Mouse (Mus musculus) bone marrow macrophage, adult 2 months (primary cell): ENCODE results near the gene Ep300.

Experiments
- CTCF ChIP-seq: IDR thresholded peaks from 2 replicates; pipeline ENCODE4 v1.5.1; 2012; ENCODE audit warnings: low read depth, mild to moderate bottlenecking, low read length, moderate library complexity
- POLR2A ChIP-seq: IDR thresholded peaks from 2 replicates; pipeline ENCODE4 v1.6.1; 2012; ENCODE audit warnings: mild to moderate bottlenecking, low read depth, low read length, borderline replicate concordance

DNA sequence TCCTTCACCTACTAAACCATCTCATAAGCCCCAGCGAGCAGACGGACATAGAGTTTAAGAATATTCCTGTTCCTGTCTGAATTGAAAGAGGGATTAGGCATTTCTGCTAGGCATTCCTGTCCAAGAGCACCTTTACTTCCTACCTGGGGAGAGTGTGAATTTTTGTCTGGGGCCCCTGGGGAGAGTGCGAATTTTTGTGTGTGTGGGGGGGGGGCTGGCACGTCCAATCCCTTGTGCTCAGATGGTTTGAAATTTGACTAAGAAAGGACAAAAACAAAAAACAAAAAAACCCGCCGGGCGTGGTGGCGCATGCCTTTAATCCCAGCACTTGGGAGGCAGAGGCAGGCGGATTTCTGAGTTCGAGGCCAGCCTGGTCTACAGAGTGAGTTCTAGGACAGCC is 78.1 kb downstream of the Ep300 start:
- TF ChIP-seq CTCF (no peak), POLR2A (no peak)
